Mouse (Mus musculus) kidney, adult 2 months (tissue): ENCODE measurements around the gene Lgals4. TPM values are rescaled to one million over a fixed set of nuclear protein-coding genes. Genes with fewer than 3 reads are reported as not detected.

Experiments used
- DNase-seq: peaks from one replicate; pipeline ENCODE4 v3.0.0; 2021
- H3K27ac ChIP-seq: fragments of 200-500 bp; 2 replicates; pipeline ENCODE4 v1.5.1; 2012; ENCODE audit warnings: low read depth, low read length, control low read depth, inconsistent platforms; ENCODE audit not compliant: insufficient read depth
- H3K27me3 ChIP-seq: fragments of 200-500 bp; replicated peaks from 2 replicates; pipeline ENCODE4 v1.6.1; 2012; ENCODE audit warnings: mild to moderate bottlenecking, moderate library complexity, low read length, inconsistent platforms; ENCODE audit not compliant: control insufficient read depth, insufficient read depth
- H3K36me3 ChIP-seq: fragments of 200-500 bp; 2 replicates; pipeline ENCODE4 v1.6.1; 2012; ENCODE audit warnings: mild to moderate bottlenecking, moderate library complexity, low read length, inconsistent platforms; ENCODE audit not compliant: control insufficient read depth, insufficient read depth
- H3K4me1 ChIP-seq: fragments of 200-500 bp; 2 replicates; pipeline ENCODE4 v1.6.1; 2011; ENCODE audit warnings: low read length; ENCODE audit not compliant: control insufficient read depth, insufficient read depth
- H3K4me3 ChIP-seq: fragments of 200-500 bp; 2 replicates; pipeline ENCODE4 v1.5.1; 2011; ENCODE audit warnings: mild to moderate bottlenecking, low read depth, low read length, control low read depth; ENCODE audit not compliant: insufficient read depth
- CTCF ChIP-seq: fragments of 200-500 bp; conservative IDR thresholded peaks from 2 replicates; pipeline ENCODE4 v1.5.1; 2011; ENCODE audit warnings: low read depth, mild to moderate bottlenecking, control low read depth, low read length, moderate library complexity, mixed read lengths; ENCODE audit not compliant: insufficient read depth, insufficient read length
- POLR2A ChIP-seq: fragments of 200-500 bp; IDR thresholded peaks from one replicate; pipeline ENCODE4 v1.6.1; 2011; ENCODE audit warnings: low read depth, low read length, control low read depth
- WGBS: fragments of 180-500 bp; shearing (Covaris S2); methylation state at CpG from one replicate; pipeline ENCODE4 v1.1.7; 2018; 5-methylcytosine and 5-hydroxymethylcytosine counted together
- polyA plus RNA-seq: library from polyadenylated mRNA; depleted of rRNA; stranded (reverse); fragments of >200 nt; gene quantifications from 2 replicates; pipeline ENCODE4 v1.2.3, GENCODE M21; 2012; rRNA removed

Lgals4 gene
- polyA plus RNA-seq, 1 experiment, result 22.8 TPM

DNA sequence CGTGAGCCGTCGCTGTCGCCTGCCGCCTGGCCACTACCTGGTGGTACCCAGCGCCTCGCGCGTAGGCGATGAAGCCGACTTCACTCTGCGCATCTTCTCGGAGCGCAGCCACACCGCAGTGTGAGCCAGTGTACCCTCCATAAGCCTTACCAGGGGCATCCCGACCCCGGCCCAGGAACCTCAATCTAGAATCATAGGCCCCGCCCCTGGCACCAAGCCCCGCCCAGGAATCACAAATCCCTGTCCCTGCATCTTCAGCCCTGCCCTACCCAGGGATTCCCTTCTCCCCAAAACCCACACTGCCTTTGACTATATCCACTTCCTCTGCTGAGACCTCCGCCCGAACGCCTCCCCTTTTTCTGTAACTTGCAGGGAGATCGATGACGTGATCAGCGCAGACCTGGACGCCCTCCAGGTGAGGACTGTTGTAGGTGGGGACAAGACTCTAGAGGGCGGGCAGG is 55.1 kb downstream of the Lgals4 start:
- H3K36me3 ChIP-seq, result no peaks in the 10 kb centered on the region; the same call in 1 of the 2 replicates
- H3K4me3 ChIP-seq, result peak overlapping the region; percentile 21; the same call in 1 of the 2 replicates
- TF ChIP-seq POLR2A (no peak), CTCF (no peak)
- H3K27me3 ChIP-seq, result no peaks in the 10 kb centered on the region
- WGBS, result 4% methylated on average over 27 of the region's 27 CpGs
- no peak overlapping the region for H3K27ac ChIP-seq
- no peaks in the 10 kb centered on the region for H3K4me1 ChIP-seq
- no peak for DNase-seq

Other genes with a start within 250 kb of the Lgals4 start
- gene Samd4b, start 235.7 kb upstream of the Lgals4 start, polyA plus RNA-seq, result 67.0 and 79.0 TPM in 2 replicates
- gene Pak4, start 235.7 kb upstream of the Lgals4 start, polyA plus RNA-seq, result 36.9 and 41.8 TPM in 2 replicates
- not detected in 2 replicates for gene Acp7, start 202.5 kb upstream of the Lgals4 start, polyA plus RNA-seq
- 1.1 and 1.6 TPM in 2 replicates for gene Fbxo27, start 141.0 kb upstream of the Lgals4 start, polyA plus RNA-seq
- gene Fbxo17, start 117.0 kb upstream of the Lgals4 start, polyA plus RNA-seq, result 1.1 and 1.3 TPM in 2 replicates
- gene Mrps12, start 92.0 kb upstream of the Lgals4 start, polyA plus RNA-seq, result 79.8 and 96.7 TPM in 2 replicates
- 19.4 and 22.9 TPM in 2 replicates for gene Sars2, start 91.9 kb upstream of the Lgals4 start, polyA plus RNA-seq
- gene Ccer2, start 77.7 kb upstream of the Lgals4 start, polyA plus RNA-seq, result not detected in 2 replicates
- 99.8 and 103 TPM in 2 replicates for gene Sirt2, start 67.1 kb upstream of the Lgals4 start, polyA plus RNA-seq
- 37.9 and 41.6 TPM in 2 replicates for gene Nfkbib, start 66.3 kb upstream of the Lgals4 start, polyA plus RNA-seq
- 2.9 and 5.9 TPM in 2 replicates for gene Rinl, start 44.9 kb upstream of the Lgals4 start, polyA plus RNA-seq
- gene Hnrnpl, start 25.3 kb upstream of the Lgals4 start, polyA plus RNA-seq, result 172 and 214 TPM in 2 replicates
- 865 and 950 TPM in 2 replicates for gene Ech1, start 8.6 kb upstream of the Lgals4 start, polyA plus RNA-seq
- gene Lgals7, start 30.0 kb downstream of the Lgals4 start, polyA plus RNA-seq, result 1.1 and 1.6 TPM in 2 replicates
- gene Capn12, start 47.6 kb downstream of the Lgals4 start, polyA plus RNA-seq, result 0.11 and 0.24 TPM in 2 replicates
- gene Actn4, start 128.5 kb downstream of the Lgals4 start, polyA plus RNA-seq, result 340 and 367 TPM in 2 replicates
- gene Eif3k, start 148.0 kb downstream of the Lgals4 start, polyA plus RNA-seq, result 321 and 343 TPM in 2 replicates
- 2.3 and 6.2 TPM in 2 replicates for gene Map4k1, start 148.2 kb downstream of the Lgals4 start, polyA plus RNA-seq